Mouse (Mus musculus) liver, adult 10 weeks (tissue): ENCODE results near the gene Olfr1484. TPM values are rescaled to one million over a fixed set of nuclear protein-coding genes. Genes with fewer than 3 reads are reported as not detected.

Experiments used
- polyA plus RNA-seq: library from polyadenylated mRNA; stranded (reverse); fragments of 350-450 nt; fragmentation: Illumina TruSeq; extraction: RNeasy Lipid Tissue Mini Kit (QIAGEN cat#74804); gene quantifications from one replicate; pipeline ENCODE4 v1.2.3, GENCODE M21; 2014; ENCODE audit warnings: low read depth, low replicate concordance

Olfr1484 gene
- polyA plus RNA-seq: not detected

GRCm38 (mm10) chr19:13583211-13583610, at the start of gene Olfr1484:
Gene Olfr1484, plus strand, starts transcription at chr19:13583511.

GRCm38 (mm10) chr19:13617075-13617474, 33.8 kb downstream of the Olfr1484 start, which contains the start of gene Olfr1487:
Gene Olfr1487, plus strand, starts transcription at chr19:13617375.

GRCm38 (mm10) chr19:13631321-13631720, 48.0 kb downstream of the Olfr1484 start, which contains the start of gene Olfr1489:
Gene Olfr1489, plus strand, starts transcription at chr19:13631621.

Other genes starting within 250 kb of the Olfr1484 start
- gene Olfr1466, start 244.6 kb upstream of the Olfr1484 start, polyA plus RNA-seq: not detected
- not detected for gene Olfr1467, start 221.3 kb upstream of the Olfr1484 start, polyA plus RNA-seq
- gene Olfr1469, start 175.7 kb upstream of the Olfr1484 start, polyA plus RNA-seq: not detected
- gene Olfr1471, start 140.1 kb upstream of the Olfr1484 start, polyA plus RNA-seq: not detected
- gene Olfr1472, start 127.4 kb upstream of the Olfr1484 start, polyA plus RNA-seq: not detected
- not detected for gene Olfr1474, start 113.9 kb upstream of the Olfr1484 start, polyA plus RNA-seq
- gene Olfr1475, start 103.3 kb upstream of the Olfr1484 start, polyA plus RNA-seq: not detected
- gene Olfr1477, start 83.0 kb upstream of the Olfr1484 start, polyA plus RNA-seq: not detected
- not detected for gene Olfr1480, start 55.6 kb upstream of the Olfr1484 start, polyA plus RNA-seq
- not detected for gene Olfr1487, start 33.9 kb downstream of the Olfr1484 start, polyA plus RNA-seq
- gene Olfr1489, start 48.1 kb downstream of the Olfr1484 start, polyA plus RNA-seq: not detected
- gene Olfr1490, start 67.6 kb downstream of the Olfr1484 start, polyA plus RNA-seq: not detected
- not detected for gene Olfr1491, start 113.8 kb downstream of the Olfr1484 start, polyA plus RNA-seq
- not detected for gene Olfr1493-ps1, start 139.8 kb downstream of the Olfr1484 start, polyA plus RNA-seq
- gene Olfr1494, start 156.2 kb downstream of the Olfr1484 start, polyA plus RNA-seq: not detected
- gene Olfr1495, start 181.1 kb downstream of the Olfr1484 start, polyA plus RNA-seq: not detected
- not detected for gene Olfr1496, start 194.4 kb downstream of the Olfr1484 start, polyA plus RNA-seq
- gene Olfr1497, start 214.7 kb downstream of the Olfr1484 start, polyA plus RNA-seq: not detected
- gene Olfr1499, start 235.9 kb downstream of the Olfr1484 start, polyA plus RNA-seq: not detected
- gene Olfr1500, start 247.0 kb downstream of the Olfr1484 start, polyA plus RNA-seq: not detected